Mouse (Mus musculus) hindbrain, postnatal 0 days (tissue): Measurements from ENCODE around the gene Ctnnal1. TPM values are rescaled to one million over a fixed set of nuclear protein-coding genes. Genes with fewer than 3 reads are reported as not detected.
A peak's percentile ranks its signal among the peaks of the same experiment; 100 is the strongest.

Source experiments
- ATAC-seq: fragments of 200-750 bp; cut with Nextera tagmentation; 2 replicates; pipeline ENCODE4 v1.8.0; 2017; ENCODE audit warnings: mild to moderate bottlenecking, moderate TSS enrichment, moderate library complexity
- DNase-seq: peaks from one replicate; pipeline ENCODE4 v3.0.0-alpha.2; 2015; ENCODE audit warnings: low spot score
- H3K27ac ChIP-seq: fragments of 300-500 bp; sonication (generic); 2 replicates; pipeline ENCODE4 v1.5.1; 2014; ENCODE audit warnings: mild to moderate bottlenecking
- H3K27me3 ChIP-seq: fragments of 300-500 bp; sonication (generic); 2 replicates; pipeline ENCODE4 v1.6.1; 2014; ENCODE audit warnings: low read length, mixed read lengths; ENCODE audit not compliant: insufficient read depth
- H3K36me3 ChIP-seq: fragments of 300-500 bp; sonication (generic); 2 replicates; pipeline ENCODE4 v1.6.1; 2014; ENCODE audit warnings: low read length, mixed read lengths; ENCODE audit not compliant: insufficient read depth
- H3K4me1 ChIP-seq: fragments of 300-500 bp; sonication (generic); 2 replicates; pipeline ENCODE4 v1.6.1; 2014; ENCODE audit warnings: antibody characterized with exemption, low read length, mixed read lengths; ENCODE audit not compliant: insufficient read depth
- H3K4me2 ChIP-seq: fragments of 300-500 bp; sonication (generic); 2 replicates; pipeline ENCODE4 v1.6.1; 2014; ENCODE audit warnings: low read depth, mild to moderate bottlenecking, low read length, moderate library complexity, mixed read lengths
- H3K4me3 ChIP-seq: fragments of 300-500 bp; sonication (generic); 2 replicates; pipeline ENCODE4 v1.5.1; 2014; ENCODE audit warnings: low read length
- H3K9ac ChIP-seq: fragments of 300-500 bp; sonication (generic); replicated peaks from 2 replicates; pipeline ENCODE4 v1.6.1; 2014; ENCODE audit warnings: mild to moderate bottlenecking, low read length, moderate library complexity, mixed read lengths
- H3K9me3 ChIP-seq: fragments of 300-500 bp; sonication (generic); 2 replicates; pipeline ENCODE4 v1.6.1; 2016; ENCODE audit warnings: low read length, mixed read lengths
- CTCF ChIP-seq: IDR thresholded peaks from 2 replicates; pipeline ENCODE4 v1.5.1; 2016; ENCODE audit warnings: antibody characterized with exemption, control low read depth, low read depth
- WGBS: fragments of 180-500 bp; shearing (Covaris S2); extraction: QIAGEN DNeasy Blood & Tissue Kit; methylation state at CpG from one replicate; pipeline ENCODE4 v1.1.7; 2014; 5-methylcytosine and 5-hydroxymethylcytosine counted together
- polyA plus RNA-seq: library from polyadenylated mRNA; unstranded; fragments of >200 nt; fragmentation: Nextera tagmentation; extraction: Ambion mirVana; gene quantifications from 2 replicates; pipeline ENCODE4 v1.2.1, GENCODE M21; 2015
- total RNA-seq: library from RNA; depleted of rRNA; stranded (reverse); fragments of >200 nt; gene quantifications from 2 replicates; pipeline ENCODE4 v1.2.3, GENCODE M21; 2014

Ctnnal1 gene
- total and polyA plus RNA-seq, 2 experiments from 2014 or later: 16.3 to 17.8 TPM

GRCm38 (mm10) chr4:56864016-56864415 lies 972 bp downstream of the Ctnnal1 start:
- H3K9ac ChIP-seq: peak overlapping the region; percentile 85
- 33% methylated on average over 4 of the region's 4 CpGs for WGBS
- no peaks in the 10 kb centered on the region for H3K36me3 ChIP-seq
- peak overlapping the region; percentile 92 for H3K27ac ChIP-seq
- no peaks in the 10 kb centered on the region for H3K27me3 ChIP-seq
- peak overlapping the region; percentile 78 for H3K4me3 ChIP-seq
- no peak for ATAC-seq
- DNase-seq: no peak
- H3K4me1 ChIP-seq: peaks cover 13% of the 10 kb centered on the region
- peak overlapping the region; percentile 87 for H3K4me2 ChIP-seq
- no peaks in the 10 kb centered on the region for H3K9me3 ChIP-seq
- no peak for TF ChIP-seq CTCF

DNA sequence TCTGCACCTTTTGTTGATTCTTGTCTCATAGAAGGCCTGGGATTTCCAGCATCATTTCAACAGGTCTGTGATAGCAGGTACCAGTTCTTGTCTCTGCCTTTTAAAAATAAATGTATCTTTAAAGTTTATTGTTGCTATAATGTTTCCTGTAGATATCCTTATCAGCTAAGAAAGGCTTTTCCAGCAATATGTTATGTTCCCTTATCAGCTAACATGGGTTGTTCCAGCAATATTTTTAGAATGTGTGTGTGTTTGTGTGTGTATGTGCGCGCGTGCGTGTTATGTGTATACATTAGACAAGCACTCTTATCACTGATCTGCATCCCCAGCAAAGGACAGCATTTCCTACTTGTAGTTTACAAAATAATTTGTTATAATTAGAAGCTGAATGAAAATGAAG lies 3.4 kb downstream of the Ctnnal1 start:
- no peak for TF ChIP-seq CTCF
- ATAC-seq (no peak), DNase-seq (no peak)
- peaks cover 13% of the 10 kb centered on the region for H3K4me1 ChIP-seq
- no peaks in the 10 kb centered on the region for H3K9me3 ChIP-seq
- no peak overlapping the region for H3K4me3 ChIP-seq
- no peak overlapping the region for H3K27ac ChIP-seq
- no peaks in the 10 kb centered on the region for H3K36me3 ChIP-seq
- H3K9ac ChIP-seq: no peak overlapping the region
- 98% methylated on average over 4 of the region's 4 CpGs for WGBS
- no peaks in the 10 kb centered on the region for H3K27me3 ChIP-seq
- no peak overlapping the region for H3K4me2 ChIP-seq

DNA sequence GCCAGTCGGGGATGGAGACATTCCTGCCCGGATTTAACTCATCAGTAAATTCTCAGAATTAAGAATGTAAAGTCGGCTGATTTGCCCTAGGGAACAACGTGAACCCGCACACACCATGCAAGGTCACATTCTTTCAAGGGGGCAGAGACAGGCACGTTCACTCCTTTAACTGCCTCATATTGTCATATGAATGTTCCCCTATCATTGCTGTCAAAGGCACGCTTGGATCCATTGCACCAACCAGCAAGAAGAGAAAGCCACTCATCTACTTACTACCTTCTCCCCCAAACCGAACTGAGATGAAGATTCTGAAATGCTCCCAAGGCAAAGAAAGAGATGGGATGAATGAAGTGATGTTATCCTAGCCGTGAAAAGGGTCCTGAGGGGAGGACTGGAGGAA lies 6.3 kb downstream of the Ctnnal1 start:
- H3K27me3 ChIP-seq: no peaks in the 10 kb centered on the region
- no peak overlapping the region for H3K27ac ChIP-seq
- no peak for TF ChIP-seq CTCF
- no peaks in the 10 kb centered on the region for H3K9me3 ChIP-seq
- DNase-seq (no peak), ATAC-seq (no peak)
- no peak overlapping the region for H3K9ac ChIP-seq
- H3K36me3 ChIP-seq: no peaks in the 10 kb centered on the region
- no peak overlapping the region for H3K4me2 ChIP-seq
- no peak overlapping the region for H3K4me3 ChIP-seq
- peaks cover 9% of the 10 kb centered on the region for H3K4me1 ChIP-seq
- whole genome bisulfite sequencing: 68% methylated on average over 9 of the region's 9 CpGs

- no peaks in the 10 kb centered on the region for H3K4me1 ChIP-seq
- H3K36me3 ChIP-seq: no peaks in the 10 kb centered on the region
- no peak for TF ChIP-seq CTCF
- H3K27me3 ChIP-seq: no peaks in the 10 kb centered on the region
- DNase-seq (no peak), ATAC-seq (no peak)
- no peak overlapping the region for H3K27ac ChIP-seq
- H3K4me3 ChIP-seq: no peak overlapping the region
- WGBS: 71% methylated on average over 8 of the region's 8 CpGs
- H3K9me3 ChIP-seq: no peaks in the 10 kb centered on the region
- no peak overlapping the region for H3K4me2 ChIP-seq
- H3K9ac ChIP-seq: no peak overlapping the region
Measured at GRCm38 (mm10) chr4:56856371-56856949, 8.5 kb downstream of the Ctnnal1 start.

DNA sequence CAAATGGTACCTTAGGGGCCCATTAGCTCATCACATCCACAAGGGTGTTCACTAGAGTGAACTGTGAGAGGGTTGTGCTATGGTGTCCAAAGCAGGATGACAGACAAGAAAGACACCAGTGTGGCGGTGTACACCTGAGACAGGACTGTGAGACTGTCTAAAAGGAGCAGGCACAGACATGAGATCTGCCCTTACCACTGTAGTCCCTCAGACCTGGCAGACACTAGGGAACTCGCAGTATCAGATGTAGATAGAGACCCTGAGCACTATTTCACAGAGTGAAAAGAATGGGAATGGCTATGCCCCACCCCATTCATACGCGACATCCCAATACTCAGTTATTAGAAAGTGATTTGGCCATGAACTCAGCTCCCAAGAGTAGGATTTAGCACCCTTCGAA lies 9.1 kb downstream of the Ctnnal1 start:
- no peak overlapping the region for H3K27ac ChIP-seq
- no peaks in the 10 kb centered on the region for H3K9me3 ChIP-seq
- no peaks in the 10 kb centered on the region for H3K36me3 ChIP-seq
- no peaks in the 10 kb centered on the region for H3K27me3 ChIP-seq
- ATAC-seq (no peak), DNase-seq (no peak)
- H3K4me1 ChIP-seq: no peaks in the 10 kb centered on the region
- H3K4me3 ChIP-seq: no peak overlapping the region
- TF ChIP-seq CTCF: no peak
- no peak overlapping the region for H3K4me2 ChIP-seq
- no peak overlapping the region for H3K9ac ChIP-seq
- WGBS: 89% methylated on average over 5 of the region's 5 CpGs

GRCm38 (mm10) chr4:56850724-56851123 lies 14.3 kb downstream of the Ctnnal1 start:
- no peak overlapping the region for H3K4me2 ChIP-seq
- no peak; the same call in 1 of the 2 replicates for ATAC-seq
- no peaks in the 10 kb centered on the region for H3K9me3 ChIP-seq
- peak; percentile 12 for DNase-seq
- H3K4me1 ChIP-seq: no peaks in the 10 kb centered on the region
- H3K4me3 ChIP-seq: no peak overlapping the region
- peak; percentile 49 for TF ChIP-seq CTCF
- H3K27me3 ChIP-seq: no peaks in the 10 kb centered on the region
- H3K36me3 ChIP-seq: no peaks in the 10 kb centered on the region
- H3K9ac ChIP-seq: no peak overlapping the region
- 30% methylated on average over 6 of the region's 6 CpGs for WGBS
- no peak overlapping the region for H3K27ac ChIP-seq

- WGBS: 88% methylated on average over 6 of the region's 6 CpGs
- Histone ChIP-seq H3K4me1 (no peaks in the 10 kb centered on the region), H3K9ac (no peak overlapping the region), H3K9me3 (no peaks in the 10 kb centered on the region), H3K36me3 (peaks cover 8% of the 10 kb centered on the region; the same call in 1 of the 2 replicates), H3K4me3 (no peak overlapping the region), H3K27ac (no peak overlapping the region), H3K27me3 (no peaks in the 10 kb centered on the region), H3K4me2 (no peak overlapping the region)
- no peak for DNase-seq
- no peak for TF ChIP-seq CTCF
- no peak for ATAC-seq
Measured at GRCm38 (mm10) chr4:56848044-56848443, 16.9 kb downstream of the Ctnnal1 start.
